Mouse (Mus musculus) bone marrow, adult 2 months (tissue): ENCODE data around the gene Prelp.

ENCODE experiments used
- CTCF ChIP-seq: fragments of 200-500 bp; IDR thresholded peaks from 2 replicates; pipeline ENCODE4 v1.5.1; 2011; ENCODE audit warnings: low read length, control low read depth; ENCODE audit not compliant: control insufficient read depth, insufficient read depth
- POLR2A ChIP-seq: fragments of 200-500 bp; IDR thresholded peaks from 2 replicates; pipeline ENCODE4 v1.6.1; 2011; ENCODE audit warnings: low read depth, mild to moderate bottlenecking, control low read depth, low read length, borderline replicate concordance; ENCODE audit not compliant: control insufficient read depth

DNA sequence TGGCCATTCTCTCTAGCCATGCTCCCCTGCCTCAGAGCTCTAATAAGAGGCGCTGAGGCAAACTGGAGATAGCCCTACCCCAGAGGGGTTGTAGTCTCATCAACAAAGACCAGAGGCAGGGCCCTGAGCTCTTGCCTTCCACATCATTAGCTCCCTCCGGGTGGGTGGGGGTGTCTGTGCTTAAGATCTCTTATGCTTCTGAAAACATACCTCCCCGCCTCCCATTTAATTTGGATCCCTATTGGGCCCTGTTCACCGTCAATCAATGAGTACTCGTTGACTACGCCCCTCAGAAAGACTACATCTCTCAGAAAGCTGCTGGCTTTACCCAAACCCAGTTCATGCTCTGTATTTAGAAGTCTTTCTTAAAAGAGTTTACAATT is 3.1 kb downstream of the Prelp start:
- TF ChIP-seq CTCF (no peak), POLR2A (no peak)
